Mouse (Mus musculus): ENCODE data around the gene Ndufs4.

DNA sequence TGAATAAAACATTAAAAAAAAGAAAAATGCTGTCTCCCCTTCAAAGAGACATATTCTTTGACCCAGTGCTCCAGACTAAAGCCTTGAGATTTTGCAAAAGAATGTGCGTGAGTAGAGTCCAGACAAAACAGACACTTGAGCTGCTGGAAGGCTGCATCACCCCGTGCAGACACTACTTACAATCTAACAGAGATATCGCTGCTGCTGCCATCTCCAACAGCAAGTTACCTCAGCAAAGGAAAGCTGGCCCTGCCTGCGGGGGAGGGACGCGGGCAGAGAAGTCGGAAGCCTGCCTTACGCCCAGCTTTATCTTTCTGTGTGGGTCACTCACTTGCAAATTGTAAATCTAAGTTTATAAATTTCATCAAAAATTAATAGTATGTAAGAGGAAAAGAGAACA lies 45.1 kb downstream of the Ndufs4 start:
- no peak for TF ChIP-seq CTCF (IDR thresholded peaks at IDR 0.05; ENCODE audit: borderline replicate concordance, insufficient read depth, low read depth, low read length)
- no peak for TF ChIP-seq POLR2A (IDR thresholded peaks at IDR 0.05; ENCODE audit: borderline replicate concordance, insufficient read depth, low read length)
